8 mouse cellular contexts compared by ENCODE assay signal in genomic region chr2:151970191-151971172, GRCm38 (mm10). TPM values are rescaled to one million over a fixed set of nuclear protein-coding genes. Genes with fewer than 3 reads are reported as not detected.
DNase-seq lines count a peak whose midpoint lies in the region; ATAC-seq and TF ChIP-seq lines count a peak whose summit lies in the region.

No protein-coding gene starts in this region.

- H3K27ac ChIP-seq in hindbrain, postnatal 0 days = peak overlapping the region; percentile 73
- H3K27ac ChIP-seq in left cerebral cortex, adult 2 months = no peak overlapping the region

- TF ChIP-seq CTCF in hindbrain, postnatal 0 days (IDR thresholded peaks at IDR 0.05; ENCODE audit: low read depth) = 0 out of 2 replicates have a peak, but pooled peaks have one; percentile 11
- TF ChIP-seq CTCF in left cerebral cortex, adult 2 months (IDR thresholded peaks at IDR 0.05) = no peak

- peaks cover 54% of the 10 kb centered on the region for H3K4me1 ChIP-seq in hindbrain, postnatal 0 days (ENCODE audit: insufficient read depth, low read length)

- H3K4me2 ChIP-seq in hindbrain, postnatal 0 days (ENCODE audit: low read depth, low read length) = peak overlapping the region; percentile 62

- no peaks in the 10 kb centered on the region for H3K27me3 ChIP-seq in hindbrain, postnatal 0 days (ENCODE audit: insufficient read depth, low read length)

- peak overlapping the region; percentile 33 for H3K4me3 ChIP-seq in hindbrain, postnatal 0 days (ENCODE audit: low read length)
- peak overlapping the region; percentile 23; the same call in 1 of the 2 replicates for H3K4me3 ChIP-seq in left cerebral cortex, adult 2 months

- no peaks in the 10 kb centered on the region for H3K9me3 ChIP-seq in hindbrain, postnatal 0 days (ENCODE audit: low read length)

- 0 out of 2 replicates have a peak, but pooled peaks cover 4% of the 10 kb centered on the region for H3K36me3 ChIP-seq in hindbrain, postnatal 0 days (ENCODE audit: insufficient read depth, low read length)

- ATAC-seq in hindbrain, postnatal 0 days = peak; percentile 87

- peak overlapping the region; percentile 51 for H3K9ac ChIP-seq in hindbrain, postnatal 0 days (replicated peaks; ENCODE audit: low read length)

- DNase-seq in WW6 (ENCODE audit: low read depth, low spot score) = peak; percentile 83
- DNase-seq in embryo, embryonic 11 days = peak; percentile 95
- DNase-seq in gastrocnemius, postnatal 10 days = peak; percentile 55
- peak; percentile 94 for DNase-seq in hindbrain, postnatal 0 days (ENCODE audit: low spot score)
- DNase-seq in left cerebral cortex, adult 2 months (ENCODE audit: extremely low spot score in 1 of 2, low spot score in 2 of 2) = peak; percentile 64 to 71
- DNase-seq in lung, postnatal 4 days = peak; percentile 91 to 92
- peak; percentile 78 for DNase-seq in retina, postnatal 7 days (ENCODE audit: low read depth, low spot score)
- DNase-seq in thymus, postnatal 4 days = peak; percentile 90

- intact Hi-C loops in left cerebral cortex, adult 2 months (cut with DNase I) = no loop called here

- 43% methylated on average over 51 of the region's 53 CpGs for WGBS in hindbrain, postnatal 0 days

RNA-seq across cellular contexts. Expression of gene Fam110a, which starts 9.5 kb away (rescaled TPM):
- 1 to 10 TPM; 5.6 to 6.6 TPM for total RNA-seq in gastrocnemius, postnatal 10 days (2021)
- total RNA-seq in hindbrain, postnatal 0 days (2014; rRNA removed) = 25.4 and 27.3 TPM in 2 replicates
- polyA plus RNA-seq in hindbrain, postnatal 0 days (2015; fragmentation: Nextera tagmentation; extraction: Ambion mirVana) = 35.8 and 36.5 TPM in 2 replicates
- total RNA-seq in left cerebral cortex, adult 2 months (2021) = 1 to 10 TPM; 6.6 to 6.7 TPM

RNA-seq across cellular contexts. Expression of gene Slc52a3, which starts 25.8 kb away (rescaled TPM):
- total RNA-seq in gastrocnemius, postnatal 10 days (2021) = 1 to 10 TPM; 1.1 to 1.3 TPM
- 2.7 and 3.1 TPM in 2 replicates for total RNA-seq in hindbrain, postnatal 0 days (2014; rRNA removed)
- 2.6 and 2.7 TPM in 2 replicates for polyA plus RNA-seq in hindbrain, postnatal 0 days (2015; fragmentation: Nextera tagmentation; extraction: Ambion mirVana)
- total RNA-seq in left cerebral cortex, adult 2 months (2021) = 1 to 10 TPM; 2.6 to 2.9 TPM

RNA-seq across cellular contexts. Expression of gene Angpt4, which starts 59.5 kb away (rescaled TPM):
- total RNA-seq in gastrocnemius, postnatal 10 days (2021) = under 1 TPM; 0.26 to 0.47 TPM
- total RNA-seq in hindbrain, postnatal 0 days (2014; rRNA removed) = 0.10 and 0.14 TPM in 2 replicates
- polyA plus RNA-seq in hindbrain, postnatal 0 days (2015; fragmentation: Nextera tagmentation; extraction: Ambion mirVana) = 0.28 and 0.29 TPM in 2 replicates
- not detected for total RNA-seq in left cerebral cortex, adult 2 months (2021)
